ENCODE assay signal across 28 mouse cellular contexts in the genomic region with DNA sequence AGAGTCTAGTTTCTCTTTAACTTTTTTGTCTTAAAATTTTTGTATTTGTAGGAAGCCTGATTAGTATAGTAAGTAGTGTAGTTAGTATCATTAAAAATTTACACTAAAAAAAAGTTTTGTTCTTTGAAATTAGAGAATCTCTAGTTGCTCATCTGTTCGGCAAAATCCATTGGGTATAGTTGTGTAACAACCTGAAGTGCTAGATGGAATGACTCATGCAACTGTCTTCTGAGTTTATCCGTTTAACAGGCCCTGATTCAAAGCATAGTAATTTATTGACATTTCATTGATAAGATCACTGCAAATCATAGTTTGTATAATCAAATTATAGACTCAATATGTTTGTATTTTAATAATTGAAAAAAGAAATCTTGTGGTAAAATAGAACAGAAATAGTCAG.
"Had no signal": no experiment of that assay in that cellular context is flagged by ENCODE, and none has a peak within 500 bp of the region (broad histone marks: within the 10 kb centered on the region; RNA-seq: fewer than 3 reads in every experiment).

No protein-coding gene starts in this region.

- H3K4me2 ChIP-seq: heart, embryonic 12.5 days; hindbrain, embryonic 12.5 days; hindbrain, embryonic 14.5 days; intestine, embryonic 15.5 days; limb, embryonic 12.5 days; liver, embryonic 11.5 days; liver, embryonic 13.5 days; liver, embryonic 15.5 days had no signal

- H3K4me3 ChIP-seq: gastrocnemius, adult 2 months; heart, embryonic 10.5 days; heart, embryonic 12.5 days; hindbrain, embryonic 10.5 days; hindbrain, embryonic 12.5 days; intestine, embryonic 15.5 days; layer of hippocampus, adult 2 months; left cerebral cortex, adult 2 months; limb, embryonic 10.5 days; limb, embryonic 12.5 days; liver, embryonic 13.5 days; liver, embryonic 15.5 days had no signal

- H3K36me3 ChIP-seq: heart, embryonic 10.5 days; heart, embryonic 12.5 days; hindbrain, embryonic 10.5 days; hindbrain, embryonic 12.5 days; intestine, embryonic 15.5 days; limb, embryonic 10.5 days; limb, embryonic 12.5 days; liver, embryonic 13.5 days; liver, embryonic 15.5 days had no signal

- H3K9me3 ChIP-seq: heart, embryonic 10.5 days; heart, embryonic 12.5 days; hindbrain, embryonic 10.5 days; hindbrain, embryonic 12.5 days; intestine, embryonic 15.5 days; limb, embryonic 10.5 days; limb, embryonic 12.5 days; liver, embryonic 13.5 days; liver, embryonic 15.5 days had no signal

- H3K27me3 ChIP-seq: heart, embryonic 12.5 days; hindbrain, embryonic 12.5 days; intestine, embryonic 15.5 days; limb, embryonic 12.5 days; liver, embryonic 13.5 days; liver, embryonic 15.5 days had no signal

- DNase-seq: gastrocnemius, adult 2 months; gastrocnemius, postnatal 10 days; gastrocnemius, postnatal 25 days; heart, adult 18-20 months; heart, postnatal 10 days; heart, postnatal 4 days; kidney, adult 18-20 months; kidney, adult 8-10 months; kidney, postnatal 10 days; kidney, postnatal 25 days; kidney, postnatal 4 days; liver; liver, embryonic 13.5 days had no signal

- H3K9ac ChIP-seq: heart, embryonic 12.5 days; hindbrain, embryonic 12.5 days; hindbrain, embryonic 14.5 days; intestine, embryonic 15.5 days; limb, embryonic 12.5 days; liver, embryonic 13.5 days; liver, embryonic 15.5 days had no signal

- H3K27ac ChIP-seq: gastrocnemius, adult 2 months; heart, embryonic 10.5 days; hindbrain, embryonic 10.5 days; hindbrain, embryonic 12.5 days; hindbrain, embryonic 14.5 days; intestine, embryonic 15.5 days; layer of hippocampus, adult 2 months; left cerebral cortex, adult 2 months; limb, embryonic 10.5 days; limb, embryonic 12.5 days; liver, embryonic 13.5 days; liver, embryonic 15.5 days had no signal

- H3K4me1 ChIP-seq: heart, embryonic 10.5 days; heart, embryonic 12.5 days; hindbrain, embryonic 10.5 days; hindbrain, embryonic 12.5 days; intestine, embryonic 15.5 days; limb, embryonic 10.5 days; limb, embryonic 12.5 days; liver, embryonic 13.5 days; liver, embryonic 15.5 days had no signal

- ATAC-seq: hindbrain, embryonic 16.5 days; inflammation-experienced regulatory T-cells, adult 6 months; intestine, embryonic 15.5 days; intestine, postnatal 0 days had no signal
